Mouse (Mus musculus) G1E (cell line): Measurements from ENCODE around the gene Bri3bp. TPM values are rescaled to one million over a fixed set of nuclear protein-coding genes. Genes with fewer than 3 reads are reported as not detected.

ENCODE experiments used
- ATAC-seq: 2 replicates; pipeline ENCODE4 v1.8.0; 2016; ENCODE audit warnings: mild to moderate bottlenecking; ENCODE audit not compliant: insufficient number of reproducible peaks, poor library complexity, low FRiP score, severe bottlenecking; ENCODE audit errors: extremely low read depth
- DNase-seq: peaks from one replicate; pipeline ENCODE4 v3.0.0; 2012; ENCODE audit warnings: low spot score
- H3K27me3 ChIP-seq: 2 replicates; pipeline ENCODE4 v1.6.1; 2012; ENCODE audit warnings: mild to moderate bottlenecking, low read length, inconsistent platforms; ENCODE audit not compliant: insufficient read depth
- H3K36me3 ChIP-seq: replicated peaks from 2 replicates; pipeline ENCODE3; 2012; ENCODE audit warnings: mild to moderate bottlenecking, inconsistent platforms
- H3K4me1 ChIP-seq: 2 replicates; pipeline ENCODE4 v1.6.1; 2012; ENCODE audit warnings: low read depth, low read length, inconsistent platforms, mixed read lengths; ENCODE audit not compliant: insufficient read depth
- H3K4me3 ChIP-seq: 2 replicates; pipeline ENCODE4 v1.5.1; 2012; ENCODE audit warnings: low read depth, mild to moderate bottlenecking, inconsistent platforms, low read length, moderate library complexity, mixed read lengths
- H3K9me3 ChIP-seq: replicated peaks from 2 replicates; pipeline ENCODE4 v1.6.1; 2012; ENCODE audit warnings: inconsistent platforms
- CTCF ChIP-seq: IDR thresholded peaks from 2 replicates; pipeline ENCODE4 v1.5.1; 2012; ENCODE audit warnings: low read depth, low read length, inconsistent platforms, mixed read lengths
- GATA1 ChIP-seq: IDR thresholded peaks from 2 replicates; pipeline ENCODE4 v1.6.1; 2012; ENCODE audit warnings: borderline replicate concordance, low read length, inconsistent platforms, mixed read lengths
- GATA2 ChIP-seq: IDR thresholded peaks from 2 replicates; pipeline ENCODE4 v1.6.1; 2012; ENCODE audit warnings: low read depth, low read length, inconsistent platforms, borderline replicate concordance
- POLR2AphosphoS5 ChIP-seq: IDR thresholded peaks from 2 replicates; pipeline ENCODE4 v1.6.1; 2012; ENCODE audit warnings: low read depth, low read length, inconsistent platforms; ENCODE audit not compliant: insufficient replicate concordance
- TAL1 ChIP-seq: conservative IDR thresholded peaks from 2 replicates; pipeline ENCODE4 v1.6.1; 2012; ENCODE audit warnings: low read depth, low read length, inconsistent platforms, mixed read lengths
- polyA plus RNA-seq: library from polyadenylated mRNA; stranded (reverse); fragments of >175 nt; gene quantifications from 2 replicates; pipeline ENCODE4 v1.2.3, GENCODE M21; 2012
- total RNA-seq, 2 experiments: library from RNA; stranded (forward) in 1 of 2; stranded (reverse) in 1 of 2; fragments of 200-1000 nt in 1 of 2; fragments of >200 nt in 1 of 2; fragmentation: Nextera tagmentation in 1 of 2; gene quantifications; 2 replicates each; pipeline ENCODE4 v1.2.3; 2014 to 2017

The Bri3bp gene
- total and polyA plus RNA-seq, 3 experiments: 14.6 to 76.6 (median 50.1) TPM

DNA sequence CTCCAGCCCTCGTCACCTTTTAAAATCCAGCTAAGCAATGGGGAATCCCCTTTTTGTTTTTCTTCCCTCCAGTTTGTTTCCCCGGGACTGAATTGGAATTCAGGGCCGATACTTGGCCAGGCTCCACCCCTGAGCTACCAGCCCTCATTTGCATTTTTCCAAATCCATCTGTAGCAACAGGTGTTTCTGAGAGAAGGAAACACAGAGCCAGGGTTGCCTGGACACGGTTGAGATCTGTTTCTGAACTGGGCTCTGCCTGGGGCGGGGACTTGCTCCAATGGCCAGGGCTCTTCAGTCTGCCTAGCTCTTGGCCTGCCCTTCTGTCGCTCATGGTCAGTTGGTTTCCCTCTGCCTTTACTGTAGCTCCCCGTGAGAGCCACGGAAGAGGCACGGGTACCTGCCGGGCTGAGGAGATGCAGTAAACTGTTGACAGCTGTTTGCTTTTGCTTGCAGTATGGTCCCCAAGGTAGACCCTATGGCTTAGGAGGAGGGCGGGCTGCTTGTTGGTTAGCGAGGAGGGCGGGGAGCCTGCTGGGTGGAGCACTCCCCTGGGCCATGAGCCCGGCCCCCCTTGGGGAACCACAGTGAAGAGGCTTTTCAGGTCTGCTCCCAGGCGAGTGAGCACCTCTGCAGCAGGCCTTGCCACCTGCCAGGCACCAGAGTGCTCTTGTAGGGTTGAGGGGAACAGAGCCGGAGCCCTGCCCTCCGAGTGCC, 51.2 kb downstream of the Bri3bp start:
- ATAC-seq (no peak), DNase-seq (no peak)
- no peaks in the 10 kb centered on the region for H3K9me3 ChIP-seq
- peaks cover 7% of the 10 kb centered on the region for H3K4me1 ChIP-seq
- peaks cover 71% of the 10 kb centered on the region for H3K36me3 ChIP-seq
- H3K4me3 ChIP-seq: no peak overlapping the region
- no peaks in the 10 kb centered on the region for H3K27me3 ChIP-seq
- TF ChIP-seq TAL1 (no peak), POLR2AphosphoS5 (no peak), CTCF (no peak), GATA1 (no peak), GATA2 (no peak)

GRCm38 (mm10) chr5:125493093-125493423, 51.7 kb downstream of the Bri3bp start:
- ATAC-seq (no peak), DNase-seq (no peak)
- H3K9me3 ChIP-seq: no peaks in the 10 kb centered on the region
- H3K4me3 ChIP-seq: no peak overlapping the region
- H3K4me1 ChIP-seq: peaks cover 2% of the 10 kb centered on the region
- H3K36me3 ChIP-seq: peaks cover 67% of the 10 kb centered on the region
- TF ChIP-seq POLR2AphosphoS5 (no peak), TAL1 (no peak), GATA2 (no peak), GATA1 (no peak), CTCF (no peak)
- no peaks in the 10 kb centered on the region for H3K27me3 ChIP-seq

- Histone ChIP-seq H3K4me3 (no peak overlapping the region), H3K27me3 (no peaks in the 10 kb centered on the region), H3K36me3 (peaks cover 70% of the 10 kb centered on the region), H3K9me3 (no peaks in the 10 kb centered on the region), H3K4me1 (peaks cover 2% of the 10 kb centered on the region; the same call in 1 of the 2 replicates)
- no peak for ATAC-seq
- no peak for DNase-seq
- TF ChIP-seq CTCF: no peak
- TF ChIP-seq GATA1: no peak
- no peak for TF ChIP-seq POLR2AphosphoS5
- TF ChIP-seq TAL1: no peak
- no peak for TF ChIP-seq GATA2
Measured at GRCm38 (mm10) chr5:125495655-125496054, 54.3 kb downstream of the Bri3bp start.

DNA sequence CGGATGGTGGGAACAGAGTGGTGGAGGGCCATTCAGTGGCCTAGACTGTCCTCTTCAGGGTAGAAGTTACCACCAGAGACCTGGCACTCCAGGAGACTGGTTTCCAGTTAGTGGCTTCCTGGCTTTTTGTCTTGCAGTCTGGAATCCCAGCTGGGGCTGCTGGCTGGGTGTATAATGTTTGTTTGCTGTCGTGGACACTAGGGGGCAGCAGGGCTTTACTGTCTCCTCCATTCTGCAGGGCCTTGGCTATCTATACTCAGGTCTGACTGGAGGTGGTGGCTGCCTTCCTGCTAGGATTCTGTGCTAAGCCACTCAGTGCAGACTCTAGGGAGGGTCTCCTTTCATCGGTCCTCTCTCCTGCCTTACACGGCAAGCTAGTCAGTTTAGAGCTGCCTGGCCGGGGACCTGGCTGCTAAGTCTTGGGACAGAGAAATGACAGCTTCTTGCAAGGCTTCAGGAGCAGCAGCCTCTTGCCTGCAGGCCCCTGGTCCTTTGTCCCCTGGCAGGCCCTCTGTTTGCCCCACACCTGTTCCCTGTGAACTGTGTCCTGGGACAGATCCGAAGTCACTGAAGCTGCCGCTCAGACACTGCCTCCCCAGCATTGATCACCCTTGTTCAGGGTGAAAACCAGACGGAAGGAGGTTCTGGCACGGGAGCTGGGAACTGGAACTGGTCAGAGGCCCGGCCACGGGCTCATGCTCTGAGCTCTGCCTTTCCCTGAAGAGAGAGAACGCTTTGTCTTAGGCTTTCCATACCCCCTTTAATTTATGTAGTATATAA, 56.6 kb downstream of the Bri3bp start:
- Histone ChIP-seq H3K9me3 (no peaks in the 10 kb centered on the region), H3K4me1 (peaks cover 6% of the 10 kb centered on the region), H3K27me3 (no peaks in the 10 kb centered on the region), H3K36me3 (peaks cover 72% of the 10 kb centered on the region), H3K4me3 (no peak overlapping the region)
- DNase-seq: peak; percentile 60
- ATAC-seq: peak; percentile 73
- no peak for TF ChIP-seq POLR2AphosphoS5
- no peak for TF ChIP-seq TAL1
- 0 out of 2 replicates have a peak, but pooled peaks have one; percentile 24 for TF ChIP-seq CTCF

GRCm38 (mm10) chr5:125501505-125501904, 60.1 kb downstream of the Bri3bp start:
- DNase-seq (no peak), ATAC-seq (no peak)
- peaks cover 5% of the 10 kb centered on the region; the same call in 1 of the 2 replicates for H3K4me1 ChIP-seq
- peaks cover 77% of the 10 kb centered on the region for H3K36me3 ChIP-seq
- H3K27me3 ChIP-seq: no peaks in the 10 kb centered on the region
- no peaks in the 10 kb centered on the region for H3K9me3 ChIP-seq
- no peak for TF ChIP-seq POLR2AphosphoS5
- TF ChIP-seq TAL1: no peak
- no peak for TF ChIP-seq GATA2
- no peak for TF ChIP-seq CTCF
- no peak for TF ChIP-seq GATA1
- no peak overlapping the region for H3K4me3 ChIP-seq

DNA sequence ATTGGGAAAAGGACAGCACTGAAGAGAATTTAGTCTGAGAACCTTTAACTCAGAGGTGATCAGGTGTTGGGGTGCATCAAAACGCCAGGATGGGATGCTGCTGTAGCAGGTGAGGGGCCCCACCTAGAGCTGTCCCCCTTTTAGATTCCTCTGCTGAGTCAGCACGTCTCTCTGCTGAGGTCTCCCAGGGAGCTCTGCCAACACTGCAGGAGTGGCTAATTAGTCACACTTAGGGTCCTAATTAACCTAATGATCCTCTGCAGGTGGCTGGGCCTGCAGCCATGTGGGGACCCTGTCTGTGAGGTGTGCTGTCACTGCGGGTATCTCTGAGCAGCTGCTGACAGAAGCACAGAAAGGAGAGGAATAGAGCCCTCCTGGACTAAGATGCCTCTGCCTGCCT, 60.8 kb downstream of the Bri3bp start:
- TF ChIP-seq POLR2AphosphoS5 (no peak), GATA1 (no peak), CTCF (no peak), GATA2 (no peak), TAL1 (no peak)
- H3K4me1 ChIP-seq: peaks cover 5% of the 10 kb centered on the region; the same call in 1 of the 2 replicates
- no peaks in the 10 kb centered on the region for H3K27me3 ChIP-seq
- no peaks in the 10 kb centered on the region for H3K9me3 ChIP-seq
- no peak overlapping the region for H3K4me3 ChIP-seq
- ATAC-seq: no peak
- peaks cover 81% of the 10 kb centered on the region for H3K36me3 ChIP-seq
- no peak for DNase-seq
